Comparison of ENCODE assay signal across 8 mouse cellular contexts in genomic region chr7:128740334-128740733, GRCm38 (mm10). TPM values are rescaled to one million over a fixed set of nuclear protein-coding genes. Genes with fewer than 3 reads are reported as not detected.
DNase-seq lines count a peak whose midpoint lies in the region; ATAC-seq and TF ChIP-seq lines count a peak whose summit lies in the region.

Gene Mcmbp (minus strand): TSS chr7:128740495.

- ATAC-seq in kidney, embryonic 15.5 days (replicated peaks; ENCODE audit: low FRiP score): peak; percentile 87
- ATAC-seq in monocyte, adult 5-6 weeks (replicated peaks; ENCODE audit: insufficient number of reproducible peaks, low FRiP score, low TSS enrichment, poor library complexity, severe bottlenecking): peak; percentile 59

- H3K9ac ChIP-seq in kidney, embryonic 15.5 days: peak within 1 kb of the TSS; percentile 98

- peak within 1 kb of the TSS; percentile 87 for H3K27ac ChIP-seq in bone marrow macrophage, adult 2 months (ENCODE audit: insufficient read depth, low read depth, low read length)
- 0 out of 2 replicates have a peak within 1 kb of the TSS, but pooled peaks have one; percentile 3 for H3K27ac ChIP-seq in embryonic fibroblast, embryonic 13.5 days (ENCODE audit: insufficient read depth, low read length)
- peak within 1 kb of the TSS; percentile 98 for H3K27ac ChIP-seq in heart, embryonic 10.5 days
- peak within 1 kb of the TSS; percentile 84 for H3K27ac ChIP-seq in kidney, embryonic 15.5 days

- H3K9me3 ChIP-seq in heart, embryonic 10.5 days: no peaks in the 10 kb centered on the region
- H3K9me3 ChIP-seq in kidney, embryonic 15.5 days (replicated peaks): no peaks in the 10 kb centered on the region

- 0 out of 2 replicates have a peak, but pooled peaks cover 7% of the 10 kb centered on the region for H3K36me3 ChIP-seq in heart, embryonic 10.5 days
- H3K36me3 ChIP-seq in kidney, embryonic 15.5 days: peaks cover 5% of the 10 kb centered on the region; the same call in 1 of the 2 replicates

- no peak for TF ChIP-seq POLR2A in bone marrow macrophage, adult 2 months (IDR thresholded peaks at IDR 0.05; ENCODE audit: borderline replicate concordance, low read depth, low read length)
- peak; percentile 59 for TF ChIP-seq POLR2A in embryonic fibroblast, embryonic 13.5 days (IDR thresholded peaks at IDR 0.05; ENCODE audit: low read depth, low read length)

- under 1% methylated on average over 35 of the region's 35 CpGs for WGBS in heart, embryonic 10.5 days
- under 1% methylated on average over 33 of the region's 35 CpGs for WGBS in kidney, embryonic 15.5 days

- H3K27me3 ChIP-seq in heart, embryonic 10.5 days (ENCODE audit: insufficient read depth, poor library complexity, severe bottlenecking): no peaks in the 10 kb centered on the region
- H3K27me3 ChIP-seq in kidney, embryonic 15.5 days: 0 out of 2 replicates have a peak, but pooled peaks cover 3% of the 10 kb centered on the region

- H3K4me3 ChIP-seq in bone marrow macrophage, adult 2 months (ENCODE audit: insufficient read depth, low read length): peak within 1 kb of the TSS; percentile 96
- peak within 1 kb of the TSS; percentile 97 for H3K4me3 ChIP-seq in embryonic fibroblast, embryonic 13.5 days (ENCODE audit: insufficient read depth, low read length)
- H3K4me3 ChIP-seq in heart, embryonic 10.5 days: peak within 1 kb of the TSS; percentile 96
- peak within 1 kb of the TSS; percentile 99 for H3K4me3 ChIP-seq in kidney, embryonic 15.5 days (replicated peaks)

- peaks cover 20% of the 10 kb centered on the region for H3K4me1 ChIP-seq in bone marrow macrophage, adult 2 months (ENCODE audit: control insufficient read depth, insufficient read depth, low read length)
- peaks cover 5% of the 10 kb centered on the region; the same call in 1 of the 2 replicates for H3K4me1 ChIP-seq in embryonic fibroblast, embryonic 13.5 days (ENCODE audit: control insufficient read depth, insufficient read depth, low read length)
- H3K4me1 ChIP-seq in heart, embryonic 10.5 days: peaks cover 23% of the 10 kb centered on the region
- H3K4me1 ChIP-seq in kidney, embryonic 15.5 days: peaks cover 31% of the 10 kb centered on the region

- peak within 1 kb of the TSS; percentile 82 for H3K4me2 ChIP-seq in kidney, embryonic 15.5 days

- no peak for TF ChIP-seq CTCF in bone marrow macrophage, adult 2 months (IDR thresholded peaks at IDR 0.05; ENCODE audit: low read depth, low read length)
- no peak for TF ChIP-seq CTCF in embryonic fibroblast, embryonic 13.5 days (IDR thresholded peaks at IDR 0.05; ENCODE audit: borderline replicate concordance, insufficient read depth, low read length)

- peak; percentile 98 for DNase-seq in A20 (ENCODE audit: low read depth, low spot score)
- DNase-seq in heart, embryonic 10.5 days (ENCODE audit: low spot score): peak; percentile 98
- peak; percentile 98 for DNase-seq in liver
- DNase-seq in spleen, postnatal 4 days (ENCODE audit: low spot score in 2 of 2): peak; percentile 97 to 98

RNA-seq across cellular contexts. Expression of gene Mcmbp, which starts in this region (rescaled TPM):
- polyA plus RNA-seq in bone marrow macrophage, adult 2 months (2012; ENCODE audit: insufficient read depth, insufficient read length, missing spikeins): 63.6 and 69.0 TPM in 2 replicates
- polyA plus RNA-seq in embryonic fibroblast, embryonic 13.5 days (2011; ENCODE audit: insufficient read length, low read depth, missing spikeins): 39.8 and 44.0 TPM in 2 replicates
- 44.4 and 51.9 TPM in 2 replicates for polyA plus RNA-seq in heart, embryonic 10.5 days (2016; fragmentation: Nextera tagmentation; extraction: Ambion mirVana)
- 66.0 and 67.2 TPM in 2 replicates for polyA plus RNA-seq in kidney, embryonic 15.5 days (2015; fragmentation: Nextera tagmentation; extraction: Ambion mirVana)
- 50.6 to 82.0 TPM (median 62.4 TPM) in 3 replicates for total RNA-seq in monocyte, adult 5-6 weeks (2017)

Comparison
In these comparisons a context has a peak if more than half of its experiments do, and no peak if none do; other contexts are left out.
1. Peak in every context shown above with its lines: DNase-seq, ATAC-seq, H3K4me3 ChIP-seq and H3K27ac ChIP-seq.
2. H3K27ac ChIP-seq: peak in every context shown above with its lines; median percentile 98 in heart, embryonic 10.5 days; 87 in bone marrow macrophage, adult 2 months; 84 in kidney, embryonic 15.5 days; 3 in embryonic fibroblast, embryonic 13.5 days.